Mouse (Mus musculus) heart, adult 2 months (tissue): ENCODE measurements around the gene Slc25a21. TPM values are rescaled to one million over a fixed set of nuclear protein-coding genes. Genes with fewer than 3 reads are reported as not detected.

ENCODE experiments used
- DNase-seq, 2 experiments: peaks; one replicate each; pipeline ENCODE4 v3.0.0; 2021
- H3K27ac ChIP-seq: fragments of 200-600 bp; 2 replicates; pipeline ENCODE4 v1.8.1; 2022
- H3K27me3 ChIP-seq: fragments of 200-500 bp; 2 replicates; pipeline ENCODE4 v1.6.1; 2012; ENCODE audit warnings: mild to moderate bottlenecking, low read length, inconsistent platforms, mixed read lengths; ENCODE audit not compliant: control insufficient read depth, insufficient read depth
- H3K36me3 ChIP-seq: fragments of 200-500 bp; 2 replicates; pipeline ENCODE4 v1.6.1; 2012; ENCODE audit warnings: low read length, inconsistent platforms; ENCODE audit not compliant: control insufficient read depth, insufficient read depth
- H3K4me1 ChIP-seq: fragments of 200-500 bp; 2 replicates; pipeline ENCODE4 v1.6.1; 2011; ENCODE audit warnings: low read length; ENCODE audit not compliant: control insufficient read depth, insufficient read depth
- H3K4me3 ChIP-seq: fragments of 200-600 bp; 2 replicates; pipeline ENCODE4 v1.8.1; 2022
- H3K79me2 ChIP-seq: fragments of 200-500 bp; replicated peaks from 2 replicates; pipeline ENCODE4 v1.6.1; 2012; ENCODE audit warnings: mild to moderate bottlenecking, inconsistent platforms, low read length, moderate library complexity, mixed read lengths; ENCODE audit not compliant: control insufficient read depth, insufficient read depth
- H3K9ac ChIP-seq: fragments of 200-500 bp; 2 replicates; pipeline ENCODE4 v1.6.1; 2012; ENCODE audit warnings: low read depth, mild to moderate bottlenecking, control low read depth, inconsistent platforms, low read length, mixed read lengths
- CTCF ChIP-seq: fragments of 200-600 bp; IDR thresholded peaks from 2 replicates; pipeline ENCODE4 v1.8.1; 2022; ENCODE audit warnings: antibody characterized with exemption, mild to moderate bottlenecking, moderate library complexity
- EP300 ChIP-seq: fragments of 200-500 bp; IDR thresholded peaks from 2 replicates; pipeline ENCODE4 v1.6.1; 2011; ENCODE audit warnings: low read depth, low read length, control low read depth; ENCODE audit not compliant: insufficient read depth
- POLR2A ChIP-seq: fragments of 200-500 bp; IDR thresholded peaks from 2 replicates; pipeline ENCODE4 v1.6.1; 2011; ENCODE audit warnings: mild to moderate bottlenecking, low read depth, low read length, control low read depth; ENCODE audit not compliant: insufficient read depth
- WGBS: fragments of 180-500 bp; shearing (Covaris S2); methylation state at CpG from one replicate; pipeline ENCODE4 v1.1.7; 2018; 5-methylcytosine and 5-hydroxymethylcytosine counted together
- intact Hi-C: fragments of 180-260 bp; cut with DNase I; formaldehyde crosslinking; loops from one replicate; pipeline ENCODE4 v1.15.1; 2025
- polyA plus RNA-seq: library from polyadenylated mRNA; depleted of rRNA; stranded (reverse); fragments of >200 nt; gene quantifications from 2 replicates; pipeline ENCODE4 v1.2.3, GENCODE M21; 2012
- total RNA-seq, 2 experiments: library from RNA; stranded (reverse); gene quantifications; 2 replicates each; pipeline ENCODE4 v1.2.3; 2021

Slc25a21 gene
- total and polyA plus RNA-seq, 3 experiments = 0.06 to 0.66 (median 0.34) TPM

DNA sequence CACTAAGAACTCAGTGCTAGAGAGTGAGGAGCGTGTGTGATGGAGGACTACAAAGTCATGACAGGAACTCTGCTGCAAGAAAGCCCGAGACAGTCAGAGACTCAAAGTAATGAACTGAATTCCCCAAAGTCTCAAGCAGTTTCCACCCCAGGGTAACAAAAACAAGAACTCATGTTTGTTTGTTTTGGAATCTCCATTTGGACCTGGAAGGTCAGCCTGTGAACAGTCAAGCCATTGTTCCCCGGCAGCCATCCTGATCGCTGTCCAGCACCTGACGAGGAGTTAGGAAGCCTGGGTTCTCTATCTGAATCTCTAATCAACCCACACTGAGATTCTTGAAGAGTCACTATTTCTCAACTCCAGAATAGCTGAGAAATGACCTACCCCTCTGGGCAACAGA lies 104.2 kb downstream of the Slc25a21 start:
- Histone ChIP-seq H3K36me3 (no peaks in the 10 kb centered on the region), H3K4me1 (no peaks in the 10 kb centered on the region), H3K79me2 (no peaks in the 10 kb centered on the region), H3K27ac (no peak overlapping the region), H3K4me3 (no peak overlapping the region), H3K27me3 (no peaks in the 10 kb centered on the region), H3K9ac (no peak overlapping the region)
- WGBS = 21% methylated on average over 5 of the region's 5 CpGs
- DNase-seq = no peak
- intact Hi-C loops = no loop called here
- TF ChIP-seq CTCF (no peak), POLR2A (no peak), EP300 (no peak)

DNA sequence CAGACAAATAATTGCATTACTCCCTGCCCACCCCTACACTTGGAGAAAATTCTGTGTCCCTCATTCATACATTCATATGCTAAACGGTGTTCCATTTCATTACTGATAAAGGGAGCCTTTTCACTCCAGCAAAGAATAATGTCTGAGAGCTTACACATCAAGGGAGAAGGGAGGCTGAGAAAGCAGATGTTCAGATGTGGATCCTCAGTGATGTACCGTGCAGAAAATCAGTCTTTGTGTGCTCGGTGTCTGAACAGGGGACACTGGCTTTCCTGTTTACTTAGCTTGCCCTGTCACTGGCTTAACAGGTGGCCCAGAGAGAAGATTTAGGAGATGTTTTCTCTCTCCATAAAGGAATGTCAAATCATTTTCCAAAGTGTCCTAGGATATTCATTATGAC lies 112.8 kb downstream of the Slc25a21 start:
- intact Hi-C loops = no loop called here
- H3K27ac ChIP-seq = no peak overlapping the region
- 65% methylated on average over 3 of the region's 3 CpGs for WGBS
- no peak for DNase-seq
- no peaks in the 10 kb centered on the region for H3K79me2 ChIP-seq
- H3K36me3 ChIP-seq = no peaks in the 10 kb centered on the region
- no peaks in the 10 kb centered on the region for H3K4me1 ChIP-seq
- TF ChIP-seq POLR2A (no peak), EP300 (no peak), CTCF (no peak)
- H3K9ac ChIP-seq = no peak overlapping the region
- no peaks in the 10 kb centered on the region for H3K27me3 ChIP-seq
- no peak overlapping the region for H3K4me3 ChIP-seq

GRCm38 (mm10) chr12:57083533-57083932 lies 113.7 kb downstream of the Slc25a21 start:
- intact Hi-C loops = no loop called here
- 90% methylated on average over 5 of the region's 5 CpGs for WGBS

GRCm38 (mm10) chr12:57076606-57077005 lies 120.7 kb downstream of the Slc25a21 start:
- no peak overlapping the region for H3K4me3 ChIP-seq
- TF ChIP-seq CTCF (no peak), EP300 (no peak)
- no peak overlapping the region for H3K9ac ChIP-seq
- no peak for DNase-seq
- no peak overlapping the region for H3K27ac ChIP-seq
- WGBS = 65% methylated on average over 4 of the region's 4 CpGs
- no peaks in the 10 kb centered on the region for H3K4me1 ChIP-seq
- no peaks in the 10 kb centered on the region for H3K79me2 ChIP-seq
- H3K27me3 ChIP-seq = no peaks in the 10 kb centered on the region
- intact Hi-C loops = no loop called here
- H3K36me3 ChIP-seq = no peaks in the 10 kb centered on the region

More at GRCm38 (mm10) chr12:57083533-57083932, 113.7 kb downstream of the Slc25a21 start:
- Histone ChIP-seq H3K4me3 (no peak overlapping the region), H3K79me2 (no peaks in the 10 kb centered on the region), H3K36me3 (no peaks in the 10 kb centered on the region), H3K27me3 (no peaks in the 10 kb centered on the region), H3K4me1 (no peaks in the 10 kb centered on the region), H3K9ac (no peak overlapping the region), H3K27ac (no peak overlapping the region)
- TF ChIP-seq EP300 (no peak), CTCF (no peak), POLR2A (no peak)
- DNase-seq = no peak

- Histone ChIP-seq H3K79me2 (no peaks in the 10 kb centered on the region), H3K9ac (no peak overlapping the region), H3K4me1 (no peaks in the 10 kb centered on the region), H3K27ac (no peak overlapping the region), H3K4me3 (no peak overlapping the region), H3K36me3 (no peaks in the 10 kb centered on the region), H3K27me3 (no peaks in the 10 kb centered on the region)
- TF ChIP-seq POLR2A (no peak), EP300 (no peak), CTCF (no peak)
- 89% methylated on average over 2 of the region's 2 CpGs for WGBS
- DNase-seq = no peak
- intact Hi-C loops = no loop called here
Measured at GRCm38 (mm10) chr12:57072616-57073015, 124.7 kb downstream of the Slc25a21 start.

DNA sequence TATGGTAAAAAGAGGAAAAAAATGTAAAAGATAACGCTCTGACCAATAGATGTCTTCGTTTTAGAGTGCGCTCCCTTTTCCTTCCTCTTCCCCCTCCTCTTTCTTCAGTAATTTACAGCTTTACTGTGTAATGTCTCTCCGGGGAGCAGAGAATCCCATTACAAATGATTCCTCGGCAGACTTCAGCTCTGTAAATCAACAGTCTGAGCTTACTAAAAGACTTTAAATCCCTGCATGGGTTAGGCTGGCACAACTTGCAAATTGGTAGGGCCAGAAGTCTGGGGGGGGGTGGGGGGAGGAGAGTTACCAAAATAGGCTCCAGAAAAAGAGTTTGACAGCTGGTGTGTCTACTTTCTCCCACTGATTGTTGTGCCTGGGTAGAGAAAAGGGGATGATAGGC lies 128.7 kb downstream of the Slc25a21 start:
- H3K36me3 ChIP-seq = no peaks in the 10 kb centered on the region
- H3K9ac ChIP-seq = no peak overlapping the region
- intact Hi-C loops = no loop called here
- no peak for DNase-seq
- no peak overlapping the region for H3K27ac ChIP-seq
- 55% methylated on average over 5 of the region's 5 CpGs for WGBS
- H3K4me3 ChIP-seq = no peak overlapping the region
- TF ChIP-seq CTCF (no peak), EP300 (no peak), POLR2A (no peak)
- H3K27me3 ChIP-seq = no peaks in the 10 kb centered on the region
- no peaks in the 10 kb centered on the region for H3K4me1 ChIP-seq
- H3K79me2 ChIP-seq = no peaks in the 10 kb centered on the region
